Mouse (Mus musculus) forebrain, embryonic 15.5 days (tissue): ENCODE data around the gene Ppp1cc. TPM values are rescaled to one million over a fixed set of nuclear protein-coding genes. Genes with fewer than 3 reads are reported as not detected.

Source experiments
- polyA plus RNA-seq: library from polyadenylated mRNA; unstranded; fragments of >200 nt; fragmentation: Nextera tagmentation; extraction: Ambion mirVana; gene quantifications from 2 replicates; pipeline ENCODE4 v1.2.1, GENCODE M21; 2015

The Ppp1cc gene
- polyA plus RNA-seq, 1 experiment from 2014 or later = 275 TPM

Other genes starting within 250 kb of the Ppp1cc start
- 32.3 and 33.7 TPM in 2 replicates for gene Cux2, start 108.2 kb upstream of the Ppp1cc start, polyA plus RNA-seq
- gene Myl2, start 57.3 kb upstream of the Ppp1cc start, polyA plus RNA-seq = 0.28 and 3.6 TPM in 2 replicates
- not detected in 2 replicates for gene Ccdc63, start 17.5 kb upstream of the Ppp1cc start, polyA plus RNA-seq
- gene Hvcn1, start 48.5 kb downstream of the Ppp1cc start, polyA plus RNA-seq = 1.4 and 1.6 TPM in 2 replicates
- 4.2 and 4.5 TPM in 2 replicates for gene Tctn1, start 106.2 kb downstream of the Ppp1cc start, polyA plus RNA-seq
- 8.2 and 8.3 TPM in 2 replicates for gene Pptc7, start 126.1 kb downstream of the Ppp1cc start, polyA plus RNA-seq
- gene Rad9b, start 196.0 kb downstream of the Ppp1cc start, polyA plus RNA-seq = 17.6 and 17.8 TPM in 2 replicates
- 252 and 266 TPM in 2 replicates for gene Vps29, start 196.1 kb downstream of the Ppp1cc start, polyA plus RNA-seq
- gene Gpn3, start 213.6 kb downstream of the Ppp1cc start, polyA plus RNA-seq = 47.7 and 52.4 TPM in 2 replicates
- gene Fam216a, start 214.1 kb downstream of the Ppp1cc start, polyA plus RNA-seq = 133 and 135 TPM in 2 replicates
- 165 and 193 TPM in 2 replicates for gene Arpc3, start 233.6 kb downstream of the Ppp1cc start, polyA plus RNA-seq